In the genomic region with DNA sequence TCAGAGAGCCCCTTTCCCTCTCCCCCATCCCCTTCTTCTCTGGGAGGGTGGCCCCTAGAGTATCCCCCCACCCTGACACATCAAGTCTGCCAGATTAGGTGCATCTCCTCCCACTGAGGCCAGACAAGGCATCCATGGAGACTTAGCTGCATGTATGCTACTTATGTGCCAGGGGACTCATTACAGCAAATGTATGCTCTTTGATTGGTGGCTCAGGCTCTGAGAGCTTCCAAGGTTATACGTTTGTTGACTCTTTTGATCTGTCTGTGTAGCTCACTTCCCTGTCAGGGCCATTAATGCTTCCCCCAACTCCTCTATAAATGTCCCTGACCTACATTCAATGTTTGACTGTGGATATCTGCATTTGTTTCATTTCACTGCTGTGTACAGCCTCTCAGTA, we compare ENCODE assay signal across 29 mouse cellular contexts.
DNase-seq lines count a peak whose midpoint lies in the region; ATAC-seq and TF ChIP-seq lines count a peak whose summit lies in the region.
"Had no signal": no experiment of that assay in that cellular context is flagged by ENCODE, and none has a peak within 500 bp of the region (broad histone marks: within the 10 kb centered on the region; RNA-seq: fewer than 3 reads in every experiment).

No protein-coding gene starts in this region.

- no peaks in the 10 kb centered on the region for H3K4me1 ChIP-seq in embryonic facial prominence, embryonic 14.5 days (ENCODE audit: control insufficient read depth, insufficient read depth, low read length)
- no peaks in the 10 kb centered on the region for H3K4me1 ChIP-seq in embryonic facial prominence, embryonic 10.5 days
- no peaks in the 10 kb centered on the region for H3K4me1 ChIP-seq in midbrain, embryonic 13.5 days (replicated peaks)
- H3K4me1 ChIP-seq in midbrain, embryonic 10.5 days = no peaks in the 10 kb centered on the region
- H3K4me1 ChIP-seq in midbrain, embryonic 15.5 days = no peaks in the 10 kb centered on the region
- H3K4me1 ChIP-seq: embryonic facial prominence, embryonic 13.5 days; heart, embryonic 12.5 days; heart, embryonic 15.5 days; hindbrain, embryonic 10.5 days; hindbrain, embryonic 13.5 days; intestine, embryonic 15.5 days had no signal

- no peaks in the 10 kb centered on the region for H3K9me3 ChIP-seq in embryonic facial prominence, embryonic 14.5 days (ENCODE audit: control insufficient read depth, low read length)
- H3K9me3 ChIP-seq in embryonic facial prominence, embryonic 10.5 days = no peaks in the 10 kb centered on the region
- H3K9me3 ChIP-seq in midbrain, embryonic 13.5 days = no peaks in the 10 kb centered on the region
- no peaks in the 10 kb centered on the region for H3K9me3 ChIP-seq in midbrain, embryonic 10.5 days (replicated peaks)
- no peaks in the 10 kb centered on the region for H3K9me3 ChIP-seq in midbrain, embryonic 15.5 days
- H3K9me3 ChIP-seq: embryonic facial prominence, embryonic 13.5 days; heart, embryonic 12.5 days; heart, embryonic 15.5 days; hindbrain, embryonic 10.5 days; hindbrain, embryonic 13.5 days; intestine, embryonic 15.5 days had no signal

- H3K36me3 ChIP-seq in embryonic facial prominence, embryonic 14.5 days (ENCODE audit: control insufficient read depth, insufficient read depth, low read length) = no peaks in the 10 kb centered on the region
- H3K36me3 ChIP-seq in embryonic facial prominence, embryonic 10.5 days (replicated peaks) = no peaks in the 10 kb centered on the region
- H3K36me3 ChIP-seq in midbrain, embryonic 13.5 days = no peaks in the 10 kb centered on the region
- no peaks in the 10 kb centered on the region for H3K36me3 ChIP-seq in midbrain, embryonic 10.5 days
- no peaks in the 10 kb centered on the region for H3K36me3 ChIP-seq in midbrain, embryonic 15.5 days (replicated peaks)
- H3K36me3 ChIP-seq: embryonic facial prominence, embryonic 13.5 days; G1E; heart, embryonic 12.5 days; heart, embryonic 15.5 days; hindbrain, embryonic 10.5 days; hindbrain, embryonic 13.5 days; intestine, embryonic 15.5 days had no signal

- TF ChIP-seq CTCF in brain, embryonic 14.5 days (IDR thresholded peaks at IDR 0.05; ENCODE audit: borderline replicate concordance, extremely low read depth, insufficient read depth, insufficient read length) = no peak

- DNase-seq in embryonic facial prominence, embryonic 14.5 days (ENCODE audit: low spot score) = no peak
- no peak for DNase-seq in embryonic facial prominence, embryonic 10.5 days (ENCODE audit: low spot score)
- DNase-seq in midbrain, embryonic 10.5 days (ENCODE audit: low spot score) = no peak
- DNase-seq in brain, embryonic 14.5 days (ENCODE audit: low read depth) = peak; percentile 48
- DNase-seq in kidney, postnatal 10 days = no peak
- DNase-seq: adrenal gland, postnatal 25 days; B cell, adult 2 months; cerebellum, adult 11 months; cerebellum, adult 2 months; cerebellum, adult 9-11 months; cerebellum, postnatal 25 days; gastrocnemius, postnatal 10 days; gastrocnemius, postnatal 36 days; heart, adult 11 months; heart, postnatal 10 days; heart, postnatal 36 days had no signal

- H3K4me3 ChIP-seq in embryonic facial prominence, embryonic 14.5 days (ENCODE audit: low read depth, low read length) = no peak overlapping the region
- no peak overlapping the region for H3K4me3 ChIP-seq in embryonic facial prominence, embryonic 10.5 days
- H3K4me3 ChIP-seq in midbrain, embryonic 13.5 days (replicated peaks) = no peak overlapping the region
- H3K4me3 ChIP-seq in midbrain, embryonic 10.5 days = no peak overlapping the region
- H3K4me3 ChIP-seq in midbrain, embryonic 15.5 days = no peak overlapping the region
- H3K4me3 ChIP-seq: embryonic facial prominence, embryonic 13.5 days; heart, embryonic 12.5 days; heart, embryonic 15.5 days; hindbrain, embryonic 10.5 days; hindbrain, embryonic 13.5 days; intestine, embryonic 15.5 days had no signal

- H3K27me3 ChIP-seq in embryonic facial prominence, embryonic 14.5 days (replicated peaks; ENCODE audit: control insufficient read depth, insufficient read depth, low read length) = no peaks in the 10 kb centered on the region
- H3K27me3 ChIP-seq in embryonic facial prominence, embryonic 10.5 days (replicated peaks; ENCODE audit: low read depth, poor library complexity, severe bottlenecking) = no peaks in the 10 kb centered on the region
- no peaks in the 10 kb centered on the region for H3K27me3 ChIP-seq in midbrain, embryonic 13.5 days
- no peaks in the 10 kb centered on the region for H3K27me3 ChIP-seq in midbrain, embryonic 10.5 days (ENCODE audit: low read depth, poor library complexity, severe bottlenecking)
- H3K27me3 ChIP-seq in midbrain, embryonic 15.5 days (replicated peaks) = no peaks in the 10 kb centered on the region
- H3K27me3 ChIP-seq: CH12.LX; embryonic facial prominence, embryonic 13.5 days; heart, embryonic 12.5 days; heart, embryonic 15.5 days; hindbrain, embryonic 13.5 days; intestine, embryonic 15.5 days; Patski had no signal

- WGBS in embryonic facial prominence, embryonic 14.5 days = 59% methylated on average over 1 of the region's 1 CpGs
- 53% methylated on average over 1 of the region's 1 CpGs for WGBS in embryonic facial prominence, embryonic 10.5 days
- 38% methylated on average over 1 of the region's 1 CpGs for WGBS in midbrain, embryonic 13.5 days
- WGBS in midbrain, embryonic 10.5 days = 78% methylated on average over 1 of the region's 1 CpGs
- 52% methylated on average over 1 of the region's 1 CpGs for WGBS in midbrain, embryonic 15.5 days

- no peak overlapping the region for H3K9ac ChIP-seq in embryonic facial prominence, embryonic 14.5 days (ENCODE audit: low read depth, low read length)
- no peak overlapping the region for H3K9ac ChIP-seq in midbrain, embryonic 13.5 days (replicated peaks)
- no peak overlapping the region for H3K9ac ChIP-seq in midbrain, embryonic 15.5 days
- H3K9ac ChIP-seq: embryonic facial prominence, embryonic 13.5 days; heart, embryonic 12.5 days; heart, embryonic 15.5 days; hindbrain, embryonic 13.5 days; intestine, embryonic 15.5 days had no signal

- no peak for TF ChIP-seq POLR2A in brain, embryonic 14.5 days (IDR thresholded peaks at IDR 0.05; ENCODE audit: borderline replicate concordance, extremely low read depth, insufficient read depth, insufficient read length, poor library complexity, severe bottlenecking)

- peak; percentile 37; the same call in 1 of the 2 replicates for ATAC-seq in embryonic facial prominence, embryonic 14.5 days (ENCODE audit: low read depth)
- ATAC-seq in midbrain, embryonic 13.5 days = peak; percentile 65; the same call in 1 of the 2 replicates
- ATAC-seq in midbrain, embryonic 15.5 days (replicated peaks) = peak; percentile 63
- ATAC-seq: forebrain, embryonic 16.5 days; hindbrain, embryonic 16.5 days; intestine, embryonic 15.5 days; Patski had no signal

- no peak overlapping the region for H3K27ac ChIP-seq in embryonic facial prominence, embryonic 14.5 days (replicated peaks; ENCODE audit: low read depth, low read length)
- H3K27ac ChIP-seq in embryonic facial prominence, embryonic 10.5 days (replicated peaks) = no peak overlapping the region
- H3K27ac ChIP-seq in midbrain, embryonic 13.5 days = no peak overlapping the region
- H3K27ac ChIP-seq in midbrain, embryonic 10.5 days (replicated peaks) = no peak overlapping the region
- H3K27ac ChIP-seq in midbrain, embryonic 15.5 days = no peak overlapping the region
- H3K27ac ChIP-seq: embryonic facial prominence, embryonic 13.5 days; heart, embryonic 15.5 days; hindbrain, embryonic 10.5 days; hindbrain, embryonic 13.5 days; intestine, embryonic 15.5 days had no signal

- no peak overlapping the region for H3K4me2 ChIP-seq in embryonic facial prominence, embryonic 14.5 days (ENCODE audit: low read depth, low read length)
- no peak overlapping the region for H3K4me2 ChIP-seq in midbrain, embryonic 13.5 days (replicated peaks)
- no peak overlapping the region for H3K4me2 ChIP-seq in midbrain, embryonic 15.5 days
- H3K4me2 ChIP-seq: embryonic facial prominence, embryonic 13.5 days; heart, embryonic 12.5 days; heart, embryonic 15.5 days; hindbrain, embryonic 13.5 days; intestine, embryonic 15.5 days had no signal
